Mouse (Mus musculus): ENCODE results near the gene AL731706.1. TPM values are rescaled to one million over a fixed set of nuclear protein-coding genes. Genes with fewer than 3 reads are reported as not detected.

AL731706.1 gene
- polyA plus RNA-seq (2017; shearing (Covaris generic)): 8.8 TPM

DNA sequence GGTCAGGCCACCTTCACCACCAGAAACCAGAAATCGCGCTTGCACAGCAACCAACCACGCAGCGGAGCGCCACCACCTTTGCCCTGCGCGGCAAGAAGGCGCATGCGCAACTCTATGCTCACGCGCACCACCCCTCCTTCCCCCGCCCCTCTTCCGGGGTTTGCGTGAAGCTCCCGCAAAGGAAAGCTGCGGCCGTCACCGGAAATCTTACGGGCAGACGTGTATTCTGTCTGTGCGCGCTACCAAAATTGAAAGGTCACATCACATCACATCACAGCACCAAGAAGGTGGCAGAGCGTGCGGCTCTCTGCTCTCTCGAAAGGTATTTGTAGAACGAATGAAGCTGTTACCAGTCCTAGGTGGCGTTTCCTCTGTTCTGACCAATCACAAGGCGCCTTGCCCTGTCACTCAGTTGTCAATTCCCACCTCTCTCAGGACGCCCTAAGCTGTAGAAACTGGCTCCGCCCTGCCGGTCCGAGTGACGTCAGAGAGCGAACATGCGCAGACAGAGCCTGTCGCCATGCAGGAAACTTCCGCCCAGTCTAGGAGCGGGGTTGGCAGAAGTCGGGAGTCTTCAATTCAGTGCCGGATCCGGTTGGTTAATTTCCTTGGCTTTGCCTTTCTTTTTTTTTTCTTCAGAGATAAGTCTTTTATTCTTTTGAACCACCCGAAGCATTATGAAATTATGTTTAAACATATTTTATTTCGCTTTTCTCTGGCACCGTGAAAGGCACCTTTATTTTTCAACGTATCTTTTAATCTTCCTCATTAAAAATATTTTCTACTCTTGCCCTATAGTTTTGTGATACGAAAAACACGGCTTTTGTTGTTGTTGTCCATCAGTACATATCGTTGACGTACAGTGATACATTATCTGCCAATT, at the start of gene AL731706.1, which contains the start of the genes Slx4ip and Mkks:
AL731706.1 (minus strand) TSS at position 322 of the 883 bp plus-strand sequence.
Slx4ip (plus strand) TSS at position 151 of the 883 bp plus-strand sequence.
Mkks (minus strand) TSS at position 322 of the 883 bp plus-strand sequence.

DNA sequence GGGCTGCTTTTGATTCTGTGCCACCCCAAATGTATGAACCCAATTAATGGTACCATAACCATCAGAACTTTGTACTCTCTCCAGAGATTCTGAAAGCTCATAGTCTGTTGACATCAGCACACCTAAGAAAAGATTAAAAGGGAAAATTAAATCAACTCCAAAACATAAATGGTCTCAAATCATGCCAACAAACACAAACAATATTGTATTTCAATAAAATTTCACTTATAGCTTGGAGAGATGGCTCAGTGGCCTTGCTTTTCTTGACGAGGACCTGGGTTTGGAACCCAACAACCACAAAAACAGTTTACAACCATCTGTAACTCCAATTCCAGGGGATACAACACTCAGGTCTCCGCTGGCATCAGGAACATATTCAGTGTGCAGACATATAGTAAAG, 5.6 kb downstream of the AL731706.1 start, which contains the start of gene AL731706.2:
AL731706.2 (minus strand) TSS at position 101 of the 400 bp plus-strand sequence.

Other genes starting within 250 kb of the AL731706.1 start
- gene Snap25, start 177.9 kb downstream of the AL731706.1 start, polyA plus RNA-seq (2017; shearing (Covaris generic)): not detected
- 10.2 TPM for gene AL731706.2, start 5.7 kb downstream of the AL731706.1 start, polyA plus RNA-seq (2017; shearing (Covaris generic))
- gene Slx4ip, start 171 bp downstream of the AL731706.1 start, polyA plus RNA-seq (2017; shearing (Covaris generic)): 5.7 TPM
- 9.8 TPM for gene Mkks, start within 50 bp of the AL731706.1 start, polyA plus RNA-seq (2017; shearing (Covaris generic))
- gene Jag1, start 225.3 kb upstream of the AL731706.1 start, polyA plus RNA-seq (2017; shearing (Covaris generic)): not detected